Mouse (Mus musculus) kidney, postnatal 25 days (tissue): ENCODE measurements at regions not wholly inside any gene's neighbourhood (a gene's known extent, or its start where the extent isn't known, plus 50 kb on each side); places are given as distances from the start of the nearest gene placed in this dataset.
"Not testable (repeated sequence)": the region's sequence is repeated elsewhere in the genome, so short reads cannot be mapped to it uniquely, and the experiment has no call there.

Experiments used
- DNase-seq, 2 experiments: peaks; one replicate each; pipeline ENCODE4 v3.0.0; 2021; ENCODE audit warnings: mixed read lengths in 2 of 2

DNA sequence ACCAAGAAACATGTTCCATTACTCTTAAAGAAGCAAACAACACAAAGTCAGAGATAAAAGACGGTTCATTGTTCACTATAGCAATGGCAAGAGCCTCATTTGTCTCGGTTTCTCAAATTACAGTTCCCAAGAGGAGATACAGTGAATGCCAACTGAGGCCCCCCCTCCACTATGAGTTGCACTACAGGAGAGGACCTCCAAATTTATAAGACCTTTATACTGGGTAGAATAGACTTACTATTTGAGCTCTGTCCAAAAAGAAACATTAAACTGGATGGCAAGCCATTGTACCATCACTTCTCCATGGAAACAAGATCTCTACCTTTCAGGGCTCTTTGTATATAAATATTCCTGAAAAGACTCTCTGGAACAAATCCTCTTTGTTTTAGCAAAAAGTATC is 66.4 kb downstream of the Fundc1 start:
- DNase-seq = no peak

DNA sequence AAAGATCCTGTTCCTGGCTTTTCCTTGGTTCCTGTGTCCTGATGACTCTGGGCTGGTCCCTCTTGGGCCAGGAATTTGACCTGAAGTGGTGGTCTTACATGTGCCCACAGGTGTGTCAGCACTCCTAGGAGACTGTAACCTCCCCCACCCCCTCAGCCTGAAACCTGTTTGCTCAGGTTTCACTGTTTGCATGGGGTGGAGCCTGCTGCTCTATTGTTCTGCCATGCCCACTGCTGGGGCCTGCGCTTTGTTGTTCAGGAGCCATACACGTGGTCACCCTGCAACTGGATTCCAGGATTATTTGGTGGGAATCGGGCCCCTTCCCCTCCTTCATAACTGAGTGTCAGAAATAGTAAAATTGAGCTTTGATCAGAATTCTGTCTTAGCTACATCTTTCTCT is 99.0 kb downstream of the Fundc1 start:
- not testable (repeated sequence) for DNase-seq

DNA sequence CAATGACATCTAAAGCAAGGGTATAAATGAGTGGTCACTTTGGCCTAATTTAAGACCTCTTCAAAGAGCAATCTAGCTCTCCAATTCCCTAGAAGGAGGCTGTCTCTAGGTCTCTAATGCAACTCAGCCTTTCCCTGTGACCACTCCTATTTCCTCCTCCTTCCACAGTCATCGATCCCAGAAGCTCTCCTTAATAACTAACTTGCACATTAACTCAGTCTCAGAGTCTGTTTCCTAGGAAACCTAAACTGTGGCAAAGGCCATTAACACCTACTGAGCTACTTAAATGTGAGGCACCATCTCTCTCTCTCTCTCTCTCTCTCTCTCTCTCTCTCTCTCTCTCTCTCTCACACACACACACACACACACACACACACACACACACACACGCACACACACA is 115.6 kb downstream of the Fundc1 start:
- peak in 1 of 2 experiments; percentile 1 for DNase-seq

DNA sequence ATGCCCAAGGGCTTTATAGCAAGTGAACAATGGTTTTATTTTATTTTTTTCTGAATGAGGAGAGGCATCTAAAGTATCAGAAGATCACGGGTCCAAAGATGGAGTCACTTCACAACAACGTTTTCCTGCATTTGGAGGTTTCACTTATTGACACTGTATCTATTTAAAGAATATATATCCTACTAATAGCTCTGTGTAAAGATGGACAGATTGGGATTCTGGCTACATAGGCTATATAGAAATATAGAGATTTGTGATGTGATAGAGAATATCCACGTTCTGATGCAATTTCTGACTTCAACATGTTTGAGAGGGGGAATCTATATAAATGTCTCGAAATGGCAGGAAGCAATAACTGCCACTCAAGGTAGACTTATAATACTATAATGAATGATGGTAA is 96.0 kb upstream of the Efhc2 start:
- no peak for DNase-seq

DNA sequence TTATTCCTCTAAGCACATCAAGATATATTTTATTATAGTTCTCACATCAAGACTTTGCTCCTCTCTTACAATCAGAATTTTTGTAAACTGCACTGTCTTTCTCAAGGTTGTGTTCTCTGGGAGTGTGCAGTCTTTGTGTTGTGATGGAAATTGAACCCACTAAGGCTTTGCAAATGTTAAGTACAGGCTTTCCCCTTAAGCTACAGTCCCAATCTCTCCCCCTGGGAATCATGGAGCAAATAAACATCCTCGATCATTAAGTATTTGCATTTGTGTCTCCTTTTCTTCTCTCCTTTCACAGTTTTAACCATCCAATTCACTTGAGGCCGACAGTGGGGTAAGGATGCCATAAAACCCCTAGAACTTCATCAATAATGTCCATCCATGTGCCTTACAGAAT is 85.1 kb upstream of the Efhc2 start:
- DNase-seq = no peak
